Mouse (Mus musculus) MEL (cell line): ENCODE measurements at regions not wholly inside any gene's neighbourhood (a gene's known extent, or its start where the extent isn't known, plus 50 kb on each side); places are given as distances from the start of the nearest gene placed in this dataset.

Source experiments
- DNase-seq: peaks from one replicate; pipeline ENCODE4 v3.0.0; 2011; ENCODE audit warnings: low read depth, low spot score
- H3K27ac ChIP-seq: 2 replicates; pipeline ENCODE4 v1.5.1; 2012; ENCODE audit warnings: low read depth, mild to moderate bottlenecking, control low read depth, low read length, moderate library complexity; ENCODE audit not compliant: control insufficient read depth
- H3K27me3 ChIP-seq, 2 experiments: fragments of 150-350 bp in 1 of 2; sonication (generic) in 1 of 2; 2 replicates each; pipeline ENCODE4 v1.6.1; 2012; ENCODE audit warnings: low read length in 2 of 2, mild to moderate bottlenecking in 2 of 2, improper control_type of control experiment in 1 of 2, moderate library complexity in 1 of 2; ENCODE audit not compliant: insufficient read depth in 2 of 2, control insufficient read depth in 1 of 2
- H3K36me3 ChIP-seq, 2 experiments: 2 replicates each; pipeline ENCODE4 v1.6.1; 2012 to 2014; ENCODE audit warnings: low read length in 2 of 2, improper control_type of control experiment in 1 of 2, inconsistent platforms in 1 of 2, mild to moderate bottlenecking in 1 of 2; ENCODE audit not compliant: insufficient read depth in 2 of 2, control insufficient read depth in 1 of 2
- H3K4me1 ChIP-seq, 2 experiments: fragments of 150-350 bp in 1 of 2; sonication (generic) in 1 of 2; 2 replicates each; pipeline ENCODE4 v1.6.1; 2012; ENCODE audit warnings: low read length in 2 of 2, improper control_type of control experiment in 1 of 2, mild to moderate bottlenecking in 1 of 2; ENCODE audit not compliant: insufficient read depth in 2 of 2, control insufficient read depth in 1 of 2
- H3K4me3 ChIP-seq, 2 experiments: fragments of 150-350 bp in 1 of 2; sonication (generic) in 1 of 2; 2 replicates each; pipeline ENCODE4 v1.5.1; 2012; ENCODE audit warnings: low read depth in 2 of 2, low read length in 2 of 2, mild to moderate bottlenecking in 2 of 2, moderate library complexity in 2 of 2, control low read depth in 1 of 2, improper control_type of control experiment in 1 of 2; ENCODE audit not compliant: control insufficient read depth in 1 of 2, insufficient read depth in 1 of 2
- H3K79me2 ChIP-seq: 2 replicates; pipeline ENCODE4 v1.6.1; 2012; ENCODE audit warnings: mild to moderate bottlenecking, low read length, moderate library complexity; ENCODE audit not compliant: control insufficient read depth, poor library complexity, insufficient read depth
- H3K9ac ChIP-seq: 2 replicates; pipeline ENCODE4 v1.6.1; 2012; ENCODE audit warnings: low read depth, mild to moderate bottlenecking, control low read depth, low read length, moderate library complexity; ENCODE audit not compliant: control insufficient read depth, poor library complexity, severe bottlenecking
- H3K9me3 ChIP-seq: fragments of 150-350 bp; sonication (generic); replicated peaks from 2 replicates; pipeline ENCODE4 v1.6.1; 2012; ENCODE audit warnings: mild to moderate bottlenecking, low read length, improper control_type of control experiment, moderate library complexity; ENCODE audit not compliant: insufficient read depth
- BHLHE40 ChIP-seq: IDR thresholded peaks from 2 replicates; pipeline ENCODE4 v1.6.1; 2012; ENCODE audit warnings: low read depth, mild to moderate bottlenecking, inconsistent platforms, low read length, improper control_type of control experiment, borderline replicate concordance
- CHD1 ChIP-seq: IDR thresholded peaks from 2 replicates; pipeline ENCODE4 v1.6.1; 2012; ENCODE audit warnings: low read depth, mild to moderate bottlenecking, inconsistent platforms, low read length, improper control_type of control experiment
- CHD2 ChIP-seq: IDR thresholded peaks from 2 replicates; pipeline ENCODE4 v1.6.1; 2011; ENCODE audit warnings: low read length, improper control_type of control experiment
- CTCF ChIP-seq, 3 experiments: IDR thresholded peaks in 2 of 3; conservative IDR thresholded peaks in 1 of 3; 2 replicates each; pipeline ENCODE4 v1.5.1; 2011 to 2012; ENCODE audit warnings: low read length in 3 of 3, low read depth in 2 of 3, mild to moderate bottlenecking in 2 of 3, improper control_type of control experiment in 1 of 3, inconsistent platforms in 1 of 3, mixed read lengths in 1 of 3, moderate library complexity in 1 of 3; ENCODE audit not compliant: control insufficient read depth in 1 of 3, insufficient read depth in 1 of 3, poor library complexity in 1 of 3, severe bottlenecking in 1 of 3
- ELF1 ChIP-seq: IDR thresholded peaks from 2 replicates; pipeline ENCODE4 v1.6.1; 2014; ENCODE audit warnings: low read depth, mild to moderate bottlenecking, inconsistent platforms, low read length, improper control_type of control experiment, moderate library complexity
- ETS1 ChIP-seq: IDR thresholded peaks from 2 replicates; pipeline ENCODE4 v1.6.1; 2012; ENCODE audit warnings: low read depth, mild to moderate bottlenecking, inconsistent platforms, low read length, improper control_type of control experiment, moderate library complexity
- GABPA ChIP-seq: IDR thresholded peaks from 2 replicates; pipeline ENCODE4 v1.6.1; 2012; ENCODE audit warnings: low read depth, mild to moderate bottlenecking, inconsistent platforms, low read length, improper control_type of control experiment, moderate library complexity
- GATA1 ChIP-seq: IDR thresholded peaks from 2 replicates; pipeline ENCODE4 v1.6.1; 2011; ENCODE audit warnings: low read depth, low read length, improper control_type of control experiment
- HCFC1 ChIP-seq: IDR thresholded peaks from 2 replicates; pipeline ENCODE4 v1.6.1; 2012; ENCODE audit warnings: low read depth, mild to moderate bottlenecking, inconsistent platforms, low read length, improper control_type of control experiment, moderate library complexity
- JUND ChIP-seq: IDR thresholded peaks from 2 replicates; pipeline ENCODE4 v1.6.1; 2011; ENCODE audit warnings: low read depth, mild to moderate bottlenecking, improper control_type of control experiment, low read length
- KAT2A ChIP-seq: conservative IDR thresholded peaks from 2 replicates; pipeline ENCODE4 v1.6.1; 2012; ENCODE audit warnings: low read depth, low read length, improper control_type of control experiment, inconsistent platforms
- MAFK ChIP-seq: IDR thresholded peaks from 2 replicates; pipeline ENCODE4 v1.6.1; 2011; ENCODE audit warnings: low read depth, mild to moderate bottlenecking, low read length, improper control_type of control experiment, borderline replicate concordance
- MAX ChIP-seq: IDR thresholded peaks from 2 replicates; pipeline ENCODE4 v1.6.1; 2011; ENCODE audit warnings: low read length, improper control_type of control experiment
- MAZ ChIP-seq: IDR thresholded peaks from 2 replicates; pipeline ENCODE4 v1.6.1; 2012; ENCODE audit warnings: low read depth, mild to moderate bottlenecking, inconsistent platforms, low read length, improper control_type of control experiment
- MEF2A ChIP-seq: IDR thresholded peaks from 2 replicates; pipeline ENCODE4 v1.6.1; 2014; ENCODE audit warnings: low read depth, mild to moderate bottlenecking, inconsistent platforms, low read length, improper control_type of control experiment; ENCODE audit not compliant: poor library complexity, insufficient replicate concordance, severe bottlenecking; ENCODE audit errors: extremely low read depth
- MXI1 ChIP-seq: IDR thresholded peaks from 2 replicates; pipeline ENCODE4 v1.6.1; 2011; ENCODE audit warnings: mild to moderate bottlenecking, low read depth, low read length, improper control_type of control experiment
- POLR2A ChIP-seq, 2 experiments: IDR thresholded peaks; 2 replicates each; pipeline ENCODE4 v1.6.1; 2011 to 2012; ENCODE audit warnings: low read length in 2 of 2, mild to moderate bottlenecking in 2 of 2, control low read depth in 1 of 2, improper control_type of control experiment in 1 of 2, low read depth in 1 of 2, moderate library complexity in 1 of 2; ENCODE audit not compliant: control insufficient read depth in 1 of 2, insufficient read depth in 1 of 2, poor library complexity in 1 of 2
- POLR2AphosphoS5 ChIP-seq: IDR thresholded peaks from 2 replicates; pipeline ENCODE4 v1.6.1; 2012; ENCODE audit warnings: low read depth, borderline replicate concordance, mild to moderate bottlenecking, inconsistent platforms, low read length, moderate library complexity, mixed read lengths
- RAD21 ChIP-seq: IDR thresholded peaks from 2 replicates; pipeline ENCODE4 v1.6.1; 2011; ENCODE audit warnings: mild to moderate bottlenecking, low read depth, low read length, improper control_type of control experiment
- SIN3A ChIP-seq: IDR thresholded peaks from 2 replicates; pipeline ENCODE4 v1.6.1; 2012; ENCODE audit warnings: low read length, improper control_type of control experiment, inconsistent platforms
- SMC3 ChIP-seq: IDR thresholded peaks from 2 replicates; pipeline ENCODE4 v1.6.1; 2011; ENCODE audit warnings: low read depth, low read length, improper control_type of control experiment
- TAL1 ChIP-seq: IDR thresholded peaks from 2 replicates; pipeline ENCODE4 v1.6.1; 2012; ENCODE audit warnings: mild to moderate bottlenecking, inconsistent platforms, low read length, moderate library complexity, mixed read lengths
- TBP ChIP-seq: IDR thresholded peaks from 2 replicates; pipeline ENCODE4 v1.8.0; 2011; ENCODE audit warnings: low read depth, low read length, improper control_type of control experiment
- USF1 ChIP-seq: IDR thresholded peaks from 2 replicates; pipeline ENCODE4 v1.6.1; 2014; ENCODE audit warnings: low read depth, mild to moderate bottlenecking, inconsistent platforms, low read length, improper control_type of control experiment, moderate library complexity
- USF2 ChIP-seq, 2 experiments: IDR thresholded peaks; 2 replicates each; pipeline ENCODE4 v1.6.1; 2011 to 2012; ENCODE audit warnings: improper control_type of control experiment in 2 of 2, low read length in 2 of 2, borderline replicate concordance in 1 of 2, inconsistent platforms in 1 of 2, low read depth in 1 of 2, mild to moderate bottlenecking in 1 of 2; ENCODE audit not compliant: insufficient read depth in 1 of 2
- ZMIZ1 ChIP-seq: IDR thresholded peaks from 2 replicates; pipeline ENCODE4 v1.6.1; 2012; ENCODE audit warnings: low read depth, mild to moderate bottlenecking, inconsistent platforms, low read length, improper control_type of control experiment, moderate library complexity
- ZNF384 ChIP-seq: IDR thresholded peaks from 2 replicates; pipeline ENCODE4 v1.6.1; 2012; ENCODE audit warnings: low read depth, mild to moderate bottlenecking, inconsistent platforms, low read length, improper control_type of control experiment

DNA sequence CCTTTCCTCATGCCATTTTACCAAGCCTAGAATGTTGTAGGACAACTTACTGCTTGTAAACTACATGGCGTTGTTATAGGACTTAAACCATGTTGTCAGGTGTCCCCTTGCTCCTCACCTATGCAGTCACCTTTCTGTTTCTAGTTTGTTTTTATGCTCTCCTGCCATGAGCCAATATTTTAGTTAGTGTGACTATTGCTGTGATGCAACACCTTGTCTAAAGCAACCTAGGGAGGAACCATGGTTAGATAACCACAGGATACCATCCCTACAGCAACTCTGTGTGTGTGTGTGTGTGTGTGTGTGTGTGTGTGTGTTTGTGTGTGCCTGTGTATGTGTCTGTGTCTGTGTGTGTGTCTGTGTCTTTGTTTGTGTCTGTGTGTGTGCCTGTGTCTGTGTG lies 209.6 kb upstream of the Cadm1 start:
- Histone ChIP-seq H3K9me3 (no peaks in the 10 kb centered on the region), H3K4me3 (no peak overlapping the region), H3K27ac (no peak overlapping the region), H3K36me3 (no peaks in the 10 kb centered on the region), H3K27me3 (no peaks in the 10 kb centered on the region), H3K9ac (no peak overlapping the region), H3K79me2 (no peaks in the 10 kb centered on the region), H3K4me1 (no peaks in the 10 kb centered on the region)
- TF ChIP-seq MAFK = no peak
- TF ChIP-seq POLR2A (IDR thresholded peaks at IDR 0.05; ENCODE audit: control insufficient read depth in 1 of 2, insufficient read depth in 1 of 2, low read depth in 1 of 2, low read length in 2 of 2, poor library complexity in 1 of 2) = no peak
- TF ChIP-seq MXI1 = no peak
- TF ChIP-seq MEF2A = no peak
- no peak for TF ChIP-seq ELF1
- no peak for TF ChIP-seq TBP
- TF ChIP-seq GATA1 = no peak
- TF ChIP-seq JUND = no peak
- TF ChIP-seq USF2 (IDR thresholded peaks at IDR 0.05; ENCODE audit: borderline replicate concordance in 1 of 2, insufficient read depth in 1 of 2, low read depth in 1 of 2, low read length in 2 of 2) = no peak
- TF ChIP-seq HCFC1 = no peak
- no peak for TF ChIP-seq TAL1
- no peak for TF ChIP-seq BHLHE40
- TF ChIP-seq RAD21 = no peak
- TF ChIP-seq POLR2AphosphoS5 = no peak
- TF ChIP-seq SMC3 = no peak
- no peak for TF ChIP-seq ZMIZ1
- TF ChIP-seq ZNF384 = no peak
- TF ChIP-seq MAX = no peak
- no peak for TF ChIP-seq USF1
- no peak for DNase-seq

DNA sequence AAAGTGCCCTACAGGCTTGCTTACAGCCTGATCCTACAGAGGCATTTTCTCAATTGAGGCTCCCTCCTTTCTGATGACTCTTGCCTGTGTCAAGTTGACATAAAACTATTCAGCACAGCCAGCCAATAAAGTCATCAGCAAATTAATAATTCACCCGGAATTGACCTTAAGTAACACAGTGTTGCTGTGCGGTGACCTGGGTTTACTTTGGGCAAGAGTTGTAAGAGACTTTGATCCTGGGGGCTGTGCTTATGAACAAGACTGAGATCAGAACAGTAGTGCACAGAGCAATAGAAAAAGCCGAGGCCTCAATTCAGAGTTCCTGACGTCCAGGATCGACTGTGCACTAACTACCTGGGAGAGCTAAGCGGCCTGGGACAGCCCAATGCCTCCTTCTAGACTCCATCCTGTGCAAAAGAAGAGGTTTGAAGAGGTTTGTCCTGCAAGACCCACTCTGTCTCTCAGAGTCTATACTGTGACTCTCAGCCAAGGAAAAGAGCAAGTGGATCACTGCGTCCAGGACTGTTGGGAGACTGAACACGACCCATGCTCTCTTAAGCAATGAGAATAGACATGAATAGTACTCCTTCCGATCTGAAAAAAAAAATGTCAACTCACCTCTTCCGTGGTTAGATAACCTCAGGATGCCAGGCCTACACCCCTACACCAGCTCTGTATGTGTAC lies 208.7 kb upstream of the Cadm1 start:
- no peak overlapping the region for H3K27ac ChIP-seq
- no peaks in the 10 kb centered on the region for H3K79me2 ChIP-seq
- H3K9me3 ChIP-seq = no peaks in the 10 kb centered on the region
- no peak for TF ChIP-seq ELF1
- no peak for TF ChIP-seq KAT2A
- no peak for TF ChIP-seq MAFK
- no peak for TF ChIP-seq SIN3A
- TF ChIP-seq CHD2 = no peak
- no peak for TF ChIP-seq TBP
- TF ChIP-seq ZNF384 = no peak
- no peak for TF ChIP-seq MEF2A
- TF ChIP-seq MXI1 = no peak
- no peak for TF ChIP-seq POLR2A (IDR thresholded peaks at IDR 0.05; ENCODE audit: control insufficient read depth in 1 of 2, insufficient read depth in 1 of 2, low read depth in 1 of 2, low read length in 2 of 2, poor library complexity in 1 of 2)
- TF ChIP-seq BHLHE40 = no peak
- no peak for TF ChIP-seq CHD1
- TF ChIP-seq MAZ = no peak
- TF ChIP-seq CTCF (IDR thresholded peaks at IDR 0.05 in 2 of 3, conservative IDR thresholded peaks at IDR 0.05 in 1 of 3; ENCODE audit: control insufficient read depth in 1 of 3, insufficient read depth in 1 of 3, low read depth in 2 of 3, low read length in 3 of 3, poor library complexity in 1 of 3, severe bottlenecking in 1 of 3) = no peak
- no peak for TF ChIP-seq GABPA
- no peak for TF ChIP-seq ETS1
- no peak for DNase-seq
- H3K27me3 ChIP-seq = peaks cover 0 to 3% of the 10 kb centered on the region in 2 experiments; a peak in 2 of 4 replicates
- no peaks in the 10 kb centered on the region for H3K4me1 ChIP-seq
- no peak overlapping the region for H3K9ac ChIP-seq
- H3K4me3 ChIP-seq = no peak overlapping the region
- H3K36me3 ChIP-seq = no peaks in the 10 kb centered on the region
